In the genomic region with DNA sequence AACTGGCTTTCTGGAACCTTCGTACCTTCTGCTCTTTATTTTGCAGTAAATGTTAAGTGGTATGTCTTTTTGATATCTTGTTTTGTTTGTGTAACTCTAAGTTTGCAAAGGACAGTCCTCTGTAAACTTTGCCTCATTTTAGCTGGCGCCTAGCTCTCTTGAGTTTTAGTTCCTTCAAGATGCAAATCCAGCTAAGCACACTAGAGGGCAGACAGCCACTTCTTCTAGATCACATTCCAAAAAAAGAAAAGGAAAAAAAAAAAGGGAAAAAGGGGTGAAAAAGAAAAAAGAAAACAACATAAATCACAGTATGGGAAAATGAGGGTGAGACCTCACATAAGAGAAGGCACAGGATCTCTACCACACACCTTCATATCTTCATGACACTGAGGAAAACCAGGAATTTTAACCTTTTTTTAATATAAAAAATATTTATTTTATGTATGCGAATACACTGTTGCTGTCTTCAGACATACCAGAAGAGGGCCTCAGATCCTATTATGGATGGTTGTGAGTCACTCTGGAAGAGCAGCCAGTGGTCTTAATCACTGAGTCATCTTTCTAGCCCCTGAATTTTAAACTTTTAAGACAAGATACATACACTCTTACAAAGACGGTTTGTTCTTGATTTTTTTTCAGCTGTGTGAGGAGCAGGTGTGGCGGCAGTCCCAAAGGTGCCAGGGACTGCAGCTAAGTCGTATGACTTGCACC, we compare ENCODE assay signal across 9 mouse cellular contexts. TPM values are rescaled to one million over a fixed set of nuclear protein-coding genes. Genes with fewer than 3 reads are reported as not detected.
DNase-seq lines count a peak whose midpoint lies in the region; ATAC-seq lines count a peak whose summit lies in the region.
"Had no signal": no experiment of that assay in that cellular context is flagged by ENCODE, and none has a peak within 500 bp of the region (broad histone marks: within the 10 kb centered on the region; RNA-seq: fewer than 3 reads in every experiment).

No protein-coding gene starts in this region.

- H3K4me1 ChIP-seq in heart, embryonic 11.5 days (ENCODE audit: control insufficient read depth, insufficient read depth, low read length), result peaks cover 9% of the 10 kb centered on the region

- no peak overlapping the region for H3K4me3 ChIP-seq in heart, embryonic 11.5 days (ENCODE audit: low read depth, low read length)
- H3K4me3 ChIP-seq: neural tube, embryonic 13.5 days had no signal

- H3K9ac ChIP-seq in heart, embryonic 11.5 days (ENCODE audit: low read depth, low read length), result no peak overlapping the region
- H3K9ac ChIP-seq: neural tube, embryonic 13.5 days had no signal

- H3K9me3 ChIP-seq in heart, embryonic 11.5 days (replicated peaks; ENCODE audit: control insufficient read depth, low read length), result no peaks in the 10 kb centered on the region
- H3K9me3 ChIP-seq: neural tube, embryonic 13.5 days had no signal

- peak; percentile 73 to 75 for DNase-seq in heart, postnatal 10 days
- peak; percentile 77 for DNase-seq in 416B (ENCODE audit: low read depth)
- peak; percentile 65 for DNase-seq in Muller cell, postnatal 12 days (ENCODE audit: inconsistent ontology term)
- DNase-seq in embryo, embryonic 11.5 days (ENCODE audit: low read depth, low spot score), result peak; percentile 45
- peak; percentile 65 to 73 for DNase-seq in left cerebral cortex, postnatal 25 days (ENCODE audit: low spot score in 2 of 2)
- DNase-seq in right cerebral cortex, postnatal 4 days, result peak; percentile 46
- DNase-seq in natural killer cell, adult 2 months (ENCODE audit: low spot score in 2 of 2), result no peak

- WGBS in heart, embryonic 11.5 days (ENCODE audit: insufficient replicate concordance), result 43% methylated on average over 6 of the region's 6 CpGs

- no peaks in the 10 kb centered on the region for H3K36me3 ChIP-seq in heart, embryonic 11.5 days (ENCODE audit: control insufficient read depth, insufficient read depth, low read length)
- H3K36me3 ChIP-seq: neural tube, embryonic 13.5 days had no signal

- no peak overlapping the region for H3K27ac ChIP-seq in heart, embryonic 11.5 days (ENCODE audit: low read depth, low read length)
- H3K27ac ChIP-seq: neural tube, embryonic 13.5 days had no signal

- no peak for ATAC-seq in heart, embryonic 11.5 days (replicated peaks; ENCODE audit: insufficient number of reproducible peaks, low FRiP score, low TSS enrichment)

- no peak overlapping the region for H3K4me2 ChIP-seq in heart, embryonic 11.5 days
- H3K4me2 ChIP-seq: neural tube, embryonic 13.5 days had no signal

- intact Hi-C loops in heart, postnatal 10 days (cut with DNase I), result loop anchor here (1.0 to 10.0 kb wide), 4 partner anchors 57 to 292 kb away; no protein-coding TSS in a partner anchor
- intact Hi-C loops in left cerebral cortex, postnatal 25 days (cut with DNase I), result loop anchor here (2.0 kb wide), 2 partner anchors 56 to 72 kb away; no protein-coding TSS in a partner anchor

- H3K27me3 ChIP-seq in heart, embryonic 11.5 days (ENCODE audit: control insufficient read depth, insufficient read depth, low read length), result no peaks in the 10 kb centered on the region
- H3K27me3 ChIP-seq: neural tube, embryonic 13.5 days had no signal

RNA-seq across cellular contexts. Expression of a gene that starts 32.9 kb away (rescaled TPM):
- 100 to 1,000 TPM; 605 to 612 TPM for total RNA-seq in heart, postnatal 10 days (2021)
- 314 and 434 TPM in 2 replicates for polyA plus RNA-seq in heart, embryonic 11.5 days (2014; fragmentation: Nextera tagmentation; extraction: Ambion mirVana)
- total RNA-seq in left cerebral cortex, postnatal 25 days (2021), result 10 to 100 TPM; 54.4 to 58.3 TPM

Comparison
In these comparisons a context has a peak if more than half of its experiments do, and no peak if none do; other contexts are left out.
1. DNase-seq: peak in heart, postnatal 10 days (2 of 2), 416B (single experiment), Muller cell, postnatal 12 days (single experiment), embryo, embryonic 11.5 days (single experiment), left cerebral cortex, postnatal 25 days (2 of 2) and right cerebral cortex, postnatal 4 days (single experiment); none in natural killer cell, adult 2 months (0 of 2).
2. RNA of a gene that starts 32.9 kb away (total RNA-seq): 605 to 612 TPM in heart, postnatal 10 days; 54.4 to 58.3 TPM in left cerebral cortex, postnatal 25 days; every median in the first group is over 10 times any median in the second.